Mouse (Mus musculus): ENCODE measurements around the gene Gm3558. TPM values are rescaled to one million over a fixed set of nuclear protein-coding genes. Genes with fewer than 3 reads are reported as not detected.
"Not testable (repeated sequence)": the region's sequence is repeated elsewhere in the genome, so short reads cannot be mapped to it uniquely, and the experiment has no call there.

Gm3558 gene
- polyA plus RNA-seq (2015; fragmentation: Nextera tagmentation; extraction: Ambion mirVana) = 0.13 and 0.23 TPM in 2 replicates

GRCm38 (mm10) chr14:7568382-7568781 is at the start of gene Gm3558:
TSS of gene Gm3558 (minus strand) at chr14:7568566.
- not testable (repeated sequence) for H3K4me3 ChIP-seq (ENCODE audit: low read depth, low read length); H3K36me3 ChIP-seq (ENCODE audit: insufficient read depth, low read length); H3K9ac ChIP-seq (replicated peaks; ENCODE audit: low read depth); H3K4me1 ChIP-seq (ENCODE audit: insufficient read depth, low read depth, low read length); H3K27me3 ChIP-seq (replicated peaks; ENCODE audit: insufficient read depth, low read length); ATAC-seq; DNase-seq (ENCODE audit: low spot score); H3K9me3 ChIP-seq (ENCODE audit: low read length); H3K27ac ChIP-seq (ENCODE audit: low read length)
- H3K4me2 ChIP-seq (replicated peaks; ENCODE audit: low read depth, low read length) = peak within 1 kb of the TSS; percentile 47
- WGBS = no CpG with 5 or more reads among the region's 34 CpGs

- not testable (repeated sequence) for H3K9me3 ChIP-seq (ENCODE audit: low read length); ATAC-seq; DNase-seq (ENCODE audit: low spot score); H3K9ac ChIP-seq (replicated peaks; ENCODE audit: low read depth); H3K36me3 ChIP-seq (ENCODE audit: insufficient read depth, low read length); H3K4me2 ChIP-seq (replicated peaks; ENCODE audit: low read depth, low read length); H3K27ac ChIP-seq (ENCODE audit: low read length); H3K4me3 ChIP-seq (ENCODE audit: low read depth, low read length); H3K27me3 ChIP-seq (replicated peaks; ENCODE audit: insufficient read depth, low read length); H3K4me1 ChIP-seq (ENCODE audit: insufficient read depth, low read depth, low read length)
- WGBS = no CpG with 5 or more reads among the region's 2 CpGs
These were observed 27.1 kb upstream of the Gm3558 start, which contains the start of gene Gm10338 for GRCm38 (mm10) chr14:7595492-7595891. TSS of gene Gm10338 (minus strand) at chr14:7595592.

- not testable (repeated sequence) for H3K9me3 ChIP-seq (ENCODE audit: low read length); H3K27ac ChIP-seq (ENCODE audit: low read length); H3K4me3 ChIP-seq (ENCODE audit: low read depth, low read length); H3K9ac ChIP-seq (replicated peaks; ENCODE audit: low read depth); ATAC-seq; H3K4me1 ChIP-seq (ENCODE audit: insufficient read depth, low read depth, low read length); H3K36me3 ChIP-seq (ENCODE audit: insufficient read depth, low read length); DNase-seq (ENCODE audit: low spot score); H3K27me3 ChIP-seq (replicated peaks; ENCODE audit: insufficient read depth, low read length)
- H3K4me2 ChIP-seq (replicated peaks; ENCODE audit: low read depth, low read length) = peak overlapping the region; percentile 47
- WGBS = under 1% methylated on average over 18 of the region's 27 CpGs
These were observed 476 bp downstream of the Gm3558 start for GRCm38 (mm10) chr14:7567890-7568289.

GRCm38 (mm10) chr14:7567266-7567665 is 1.1 kb downstream of the Gm3558 start:
- H3K4me1 ChIP-seq (ENCODE audit: insufficient read depth, low read depth, low read length); H3K36me3 ChIP-seq (ENCODE audit: insufficient read depth, low read length); H3K27me3 ChIP-seq (replicated peaks; ENCODE audit: insufficient read depth, low read length); H3K9ac ChIP-seq (replicated peaks; ENCODE audit: low read depth); H3K4me3 ChIP-seq (ENCODE audit: low read depth, low read length); H3K4me2 ChIP-seq (replicated peaks; ENCODE audit: low read depth, low read length); H3K9me3 ChIP-seq (ENCODE audit: low read length); ATAC-seq; DNase-seq (ENCODE audit: low spot score); H3K27ac ChIP-seq (ENCODE audit: low read length): not testable (repeated sequence)
- WGBS = 3% methylated on average over 3 of the region's 9 CpGs
- TF ChIP-seq CTCF (IDR thresholded peaks at IDR 0.05) = peak; percentile 30

Other genes with a start within 250 kb of the Gm3558 start
- gene Gm5797, start 236.2 kb downstream of the Gm3558 start, polyA plus RNA-seq (2015; fragmentation: Nextera tagmentation; extraction: Ambion mirVana) = not detected in 2 replicates
- gene Gm8374, start 203.4 kb downstream of the Gm3558 start, polyA plus RNA-seq (2015; fragmentation: Nextera tagmentation; extraction: Ambion mirVana) = not detected in 2 replicates
- gene Gm3755, start 117.6 kb downstream of the Gm3558 start, polyA plus RNA-seq (2015; fragmentation: Nextera tagmentation; extraction: Ambion mirVana) = not detected in 2 replicates
- gene Gm3752, start 84.8 kb downstream of the Gm3558 start, polyA plus RNA-seq (2015; fragmentation: Nextera tagmentation; extraction: Ambion mirVana) = not detected in 2 replicates
- gene Gm10338, start 27.0 kb upstream of the Gm3558 start, polyA plus RNA-seq (2015; fragmentation: Nextera tagmentation; extraction: Ambion mirVana) = not detected in 2 replicates
- not detected in 2 replicates for gene Gm10128, start 75.4 kb upstream of the Gm3558 start, polyA plus RNA-seq (2015; fragmentation: Nextera tagmentation; extraction: Ambion mirVana)
- not detected in 2 replicates for gene Gm26661, start 223.0 kb upstream of the Gm3558 start, polyA plus RNA-seq (2015; fragmentation: Nextera tagmentation; extraction: Ambion mirVana)
- gene Flnb, start 249.4 kb upstream of the Gm3558 start, polyA plus RNA-seq (2015; fragmentation: Nextera tagmentation; extraction: Ambion mirVana) = 5.4 and 6.7 TPM in 2 replicates